Mouse (Mus musculus) right cerebral cortex, postnatal 4 days (tissue): ENCODE measurements around the gene Zfp629.

Experiments used
- DNase-seq: peaks from one replicate; pipeline ENCODE4 v3.0.0-alpha.2; 2022

Zfp629 gene

GRCm38 (mm10) chr7:127560580-127560979 is 55.0 kb downstream of the Zfp629 start:
- no peak for DNase-seq
